Mouse (Mus musculus): Measurements from ENCODE around the gene Kcnn1.

The Kcnn1 gene

DNA sequence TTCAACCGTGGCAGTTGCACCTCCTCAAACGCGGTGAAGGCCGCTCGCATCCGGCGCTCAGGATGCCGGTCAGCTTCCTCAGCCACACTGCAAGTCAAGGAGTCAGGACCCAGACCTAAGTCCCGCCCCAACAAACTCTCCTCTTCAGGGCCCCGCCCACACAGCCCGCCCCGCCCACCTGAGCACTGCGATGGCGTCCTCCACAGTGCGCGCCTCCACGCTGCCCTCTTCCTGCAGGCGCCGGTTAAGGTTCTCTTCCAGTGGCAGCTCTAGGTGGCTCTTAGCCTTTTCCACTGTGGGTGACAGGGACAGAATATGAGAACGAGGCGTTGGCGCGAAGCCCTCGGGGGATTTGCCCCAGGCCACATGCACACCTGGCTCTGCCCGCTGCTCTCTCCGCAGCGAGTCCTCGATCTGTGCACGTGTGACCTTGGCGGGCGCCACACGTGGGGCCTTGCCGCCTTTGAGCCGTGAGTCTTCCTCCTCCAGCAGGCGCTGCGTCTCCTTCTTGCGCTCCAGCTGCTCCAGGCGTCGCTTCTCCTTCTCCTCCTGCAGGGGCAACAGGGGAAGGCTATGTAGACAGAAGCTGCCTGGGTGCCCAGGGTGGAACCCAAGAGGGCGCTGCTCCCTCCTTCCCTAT is 5.6 kb upstream of the Kcnn1 start:
- no peak for DNase-seq (ENCODE audit: low read depth in 2 of 2, low spot score in 2 of 2)

GRCm38 (mm10) chr8:70866566-70866965 is 3.5 kb upstream of the Kcnn1 start:
- no peak for DNase-seq (ENCODE audit: low read depth in 2 of 2, low spot score in 2 of 2)

- no peak for DNase-seq (ENCODE audit: low read depth in 2 of 2, low spot score in 2 of 2)
Measured at GRCm38 (mm10) chr8:70866001-70866520, 3.0 kb upstream of the Kcnn1 start.

DNA sequence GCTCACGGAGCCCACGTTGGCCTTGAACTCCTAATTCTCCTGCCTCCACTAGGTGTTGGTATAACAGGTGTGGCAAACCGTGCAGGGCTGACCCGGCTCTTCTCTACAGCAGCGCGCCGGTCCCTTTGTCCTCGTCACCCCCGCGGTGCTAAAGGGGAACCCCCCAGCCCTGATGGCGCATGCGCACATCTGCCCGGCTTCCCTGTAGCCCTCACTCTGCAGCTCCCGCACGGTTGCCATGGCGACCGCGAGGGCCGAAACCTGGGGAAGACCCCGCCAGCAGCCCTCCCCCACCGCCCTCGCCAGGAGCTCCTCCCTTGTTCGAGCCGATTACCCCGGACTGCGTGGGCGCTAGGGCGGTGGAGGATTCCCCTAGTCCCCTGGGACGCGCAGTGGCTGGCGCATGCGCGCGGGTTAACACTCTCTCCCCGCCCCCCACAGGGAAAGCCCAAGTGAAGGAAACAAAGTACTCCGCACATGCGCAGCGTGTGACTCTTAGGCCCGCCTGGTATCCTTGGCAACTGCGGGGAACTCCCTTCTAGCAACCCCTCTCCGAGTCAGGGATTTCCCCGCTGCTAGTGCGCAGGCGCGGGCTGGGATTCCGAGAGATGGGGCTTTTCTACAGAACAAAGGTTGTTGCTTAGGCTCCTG is 2.4 kb upstream of the Kcnn1 start:
- peak; percentile 99 for DNase-seq (ENCODE audit: low read depth in 2 of 2, low spot score in 2 of 2)

DNA sequence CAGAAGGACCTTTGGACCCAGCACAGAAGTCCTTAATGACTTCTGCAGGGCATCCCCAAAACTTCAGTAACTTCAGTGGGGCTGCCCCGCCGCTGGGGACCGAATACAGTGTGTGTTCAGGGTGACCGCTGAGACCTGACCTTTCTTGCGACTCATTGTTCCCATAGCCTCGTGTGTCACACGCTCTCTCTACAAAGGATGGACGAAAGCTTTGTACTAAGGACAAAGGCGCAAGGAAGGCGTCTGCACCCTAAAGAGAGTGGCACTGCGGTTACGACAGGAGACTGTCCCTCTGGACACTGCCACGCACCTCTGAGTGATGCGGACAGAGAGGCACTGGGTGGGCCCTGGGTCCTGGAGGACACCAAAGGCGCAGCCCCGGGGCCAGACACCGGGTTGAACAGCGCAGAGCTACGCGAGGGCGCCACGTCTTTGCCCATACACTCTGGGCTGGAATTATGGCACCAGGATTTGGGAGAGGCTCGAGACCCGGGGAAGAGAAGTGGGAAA is 1.7 kb upstream of the Kcnn1 start:
- no peak for DNase-seq (ENCODE audit: low read depth in 2 of 2, low spot score in 2 of 2)

GRCm38 (mm10) chr8:70863956-70864711 is 1.1 kb upstream of the Kcnn1 start:
- no peak for DNase-seq (ENCODE audit: low read depth in 2 of 2, low spot score in 2 of 2)

GRCm38 (mm10) chr8:70857516-70857915 is 5.5 kb downstream of the Kcnn1 start:
- no peak for DNase-seq (ENCODE audit: low read depth in 2 of 2, low spot score in 2 of 2)

GRCm38 (mm10) chr8:70856541-70857197 is 6.4 kb downstream of the Kcnn1 start:
- DNase-seq (ENCODE audit: low read depth in 2 of 2, low spot score in 2 of 2) = no peak

GRCm38 (mm10) chr8:70856028-70856427 is 7.0 kb downstream of the Kcnn1 start:
- DNase-seq (ENCODE audit: low read depth in 2 of 2, low spot score in 2 of 2) = no peak

DNA sequence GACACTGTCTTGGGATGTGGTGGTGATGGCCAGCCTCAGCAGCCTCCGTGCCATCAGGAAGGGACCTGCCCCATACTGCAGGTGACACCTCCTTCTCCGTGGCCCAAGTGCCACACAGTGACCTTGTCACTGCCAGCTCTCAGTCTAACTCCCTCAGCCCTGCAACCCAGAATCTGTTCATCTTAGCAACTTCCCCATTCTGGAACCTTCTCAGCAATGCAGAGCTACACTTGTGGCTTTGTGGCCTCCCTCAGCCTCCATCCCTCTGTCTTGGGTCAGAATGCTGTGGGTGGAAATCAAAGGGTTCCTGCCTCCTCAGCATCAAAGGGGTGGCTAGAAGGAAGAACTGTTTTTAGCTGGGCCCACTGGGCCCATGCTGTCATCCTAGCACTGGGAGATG is 9.2 kb downstream of the Kcnn1 start:
- DNase-seq (ENCODE audit: low read depth in 2 of 2, low spot score in 2 of 2) = no peak

- DNase-seq (ENCODE audit: low read depth in 2 of 2, low spot score in 2 of 2) = no peak
Measured at GRCm38 (mm10) chr8:70852595-70853231, 10.3 kb downstream of the Kcnn1 start.

GRCm38 (mm10) chr8:70851837-70852236 is 11.2 kb downstream of the Kcnn1 start:
- DNase-seq (ENCODE audit: low read depth in 2 of 2, low spot score in 2 of 2) = no peak

DNA sequence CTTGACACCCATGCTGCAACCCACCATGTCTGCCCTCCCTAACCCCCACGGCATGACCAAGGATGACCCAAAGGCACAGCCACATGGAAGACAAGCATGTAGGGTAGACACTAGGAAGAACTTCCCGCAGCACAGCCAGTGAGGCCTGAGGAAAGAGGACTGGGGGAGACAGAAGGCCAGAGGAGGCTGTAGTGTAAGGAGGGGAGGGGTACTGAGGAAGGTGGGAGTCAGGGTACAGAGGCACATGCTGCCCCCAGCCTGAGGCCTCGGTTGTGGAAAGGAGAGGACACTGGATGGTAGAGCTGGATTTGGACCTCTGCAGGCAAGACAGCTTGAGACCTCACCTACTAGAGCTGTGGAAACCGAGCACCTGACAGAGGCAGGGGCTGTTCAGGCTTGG is 12.1 kb downstream of the Kcnn1 start:
- no peak for DNase-seq (ENCODE audit: low read depth in 2 of 2, low spot score in 2 of 2)

DNA sequence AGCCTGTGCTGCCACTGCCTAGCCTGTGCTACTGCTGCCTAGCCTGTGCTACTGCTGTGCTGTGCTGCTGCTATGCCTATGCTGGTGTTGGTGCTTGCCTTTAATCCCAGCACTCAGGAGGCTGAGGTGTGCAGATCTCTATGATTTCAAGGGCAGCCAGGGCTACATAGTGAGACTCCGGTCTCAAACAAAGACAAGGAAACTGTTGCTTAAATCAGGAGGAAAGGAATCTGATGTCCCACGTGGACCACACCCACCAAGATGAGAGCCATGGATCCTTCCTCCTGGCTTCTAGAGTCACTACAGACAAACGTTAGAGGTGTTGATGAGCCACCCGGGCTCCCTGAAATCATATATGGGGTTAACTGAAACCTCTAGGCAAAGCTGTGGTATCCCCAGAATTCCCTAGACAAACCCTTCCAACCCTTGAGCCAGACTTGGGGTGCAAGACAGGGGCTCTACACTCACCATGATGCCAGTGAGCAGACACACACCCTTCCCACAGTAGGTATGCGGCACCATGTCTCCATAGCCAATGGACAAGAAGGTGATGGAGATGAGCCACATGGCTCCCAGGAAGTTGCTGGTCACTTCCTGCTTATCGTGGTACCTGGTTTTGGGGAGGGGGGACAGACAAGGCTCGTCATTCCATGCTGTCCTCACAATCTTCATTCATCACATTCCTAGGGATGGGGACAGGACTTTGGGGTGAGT is 12.8 kb downstream of the Kcnn1 start:
- DNase-seq (ENCODE audit: low read depth in 2 of 2, low spot score in 2 of 2) = no peak

DNA sequence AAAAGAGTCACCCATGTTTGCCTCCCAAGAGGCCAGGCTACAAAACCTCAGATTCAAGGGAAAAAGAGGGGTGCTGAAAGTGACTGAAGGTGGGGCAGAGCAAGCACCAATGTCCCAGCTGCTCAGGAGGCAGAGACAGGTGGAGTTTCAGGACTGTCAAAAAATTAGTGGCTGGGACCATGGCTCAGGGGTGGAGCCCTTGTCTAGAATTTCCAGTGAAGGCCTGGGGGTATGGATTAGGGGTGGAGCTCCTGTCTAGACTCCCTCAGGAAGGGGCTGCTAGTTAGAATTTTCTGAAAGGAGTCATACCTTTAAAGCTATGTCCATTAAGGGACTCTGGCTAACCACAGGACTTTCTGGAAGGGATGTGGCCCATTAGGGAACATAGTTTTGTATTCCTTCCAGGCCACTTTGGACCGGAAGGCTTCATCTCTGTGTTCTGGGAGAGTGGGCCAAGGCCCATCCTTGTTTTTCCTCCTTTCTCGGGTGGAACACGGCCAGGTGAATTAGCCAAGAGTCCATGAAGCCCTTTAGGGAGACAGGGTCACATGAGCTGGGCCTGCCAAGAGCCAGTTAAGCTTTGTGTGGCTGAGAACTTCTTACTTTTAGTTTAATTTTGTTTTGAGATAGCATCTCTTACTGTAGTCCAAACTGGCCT is 13.6 kb downstream of the Kcnn1 start:
- DNase-seq (ENCODE audit: low read depth in 2 of 2, low spot score in 2 of 2) = no peak

DNA sequence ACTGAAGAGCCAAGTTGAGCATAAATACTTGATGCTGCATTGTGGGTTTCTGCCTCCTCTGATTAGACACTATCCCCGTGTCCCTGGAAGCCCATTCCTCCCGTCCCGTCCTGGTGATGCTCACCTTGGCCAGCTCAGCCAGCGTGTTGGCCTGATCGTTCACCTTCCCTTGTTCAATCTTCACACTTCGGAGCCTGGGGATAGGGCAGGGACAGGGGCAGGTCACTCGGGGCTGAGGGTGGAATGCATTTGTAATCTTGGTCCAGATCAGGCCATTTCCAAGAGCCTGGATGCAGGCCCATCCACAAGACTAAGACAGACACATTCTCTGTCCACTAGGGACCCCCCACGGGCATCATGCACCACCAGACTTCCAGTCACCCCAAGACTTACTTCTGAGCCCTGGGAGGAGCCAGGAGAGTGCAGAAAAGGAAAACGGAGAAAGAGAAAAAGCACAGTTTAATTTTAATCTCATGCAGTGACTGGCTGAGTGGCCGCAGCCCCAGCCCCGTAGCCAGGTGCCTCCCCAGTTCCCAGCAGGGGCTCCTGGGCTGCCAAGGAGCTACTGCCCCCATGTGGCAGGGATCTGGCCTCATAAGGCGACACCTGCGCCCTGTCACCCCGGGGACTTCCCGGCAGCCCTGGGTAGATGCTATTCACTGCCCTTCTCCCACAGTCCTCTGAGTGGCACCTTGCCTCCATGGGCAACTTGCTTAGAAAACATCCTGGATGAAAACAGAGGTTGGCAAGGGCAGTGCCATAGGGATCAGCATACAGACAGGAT is 16.5 kb downstream of the Kcnn1 start:
- no peak for DNase-seq (ENCODE audit: low read depth in 2 of 2, low spot score in 2 of 2)

- DNase-seq (ENCODE audit: low read depth in 2 of 2, low spot score in 2 of 2) = no peak
Measured at GRCm38 (mm10) chr8:70845108-70845507, 17.9 kb downstream of the Kcnn1 start.

DNA sequence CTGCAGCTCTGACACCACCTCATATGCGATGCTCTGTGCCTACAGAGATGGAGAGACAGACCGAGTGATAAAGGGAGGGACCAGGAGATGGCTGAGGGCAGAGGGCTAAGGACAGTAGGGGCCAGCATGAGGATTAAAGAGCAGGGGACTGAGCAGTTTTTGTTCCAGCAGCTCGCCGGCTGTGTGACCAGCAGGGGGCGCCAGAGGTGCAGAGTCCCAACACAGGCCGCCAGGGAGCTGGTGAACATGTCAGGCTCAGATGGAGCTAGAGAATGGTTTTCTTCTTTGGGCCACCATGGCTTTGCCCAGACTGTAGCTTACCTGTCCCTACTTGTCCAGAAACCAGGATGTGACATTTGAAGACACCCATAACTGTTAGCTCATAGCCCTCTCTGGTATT is 18.5 kb downstream of the Kcnn1 start:
- peak; percentile 92 to 94 for DNase-seq (ENCODE audit: low read depth in 2 of 2, low spot score in 2 of 2)

DNA sequence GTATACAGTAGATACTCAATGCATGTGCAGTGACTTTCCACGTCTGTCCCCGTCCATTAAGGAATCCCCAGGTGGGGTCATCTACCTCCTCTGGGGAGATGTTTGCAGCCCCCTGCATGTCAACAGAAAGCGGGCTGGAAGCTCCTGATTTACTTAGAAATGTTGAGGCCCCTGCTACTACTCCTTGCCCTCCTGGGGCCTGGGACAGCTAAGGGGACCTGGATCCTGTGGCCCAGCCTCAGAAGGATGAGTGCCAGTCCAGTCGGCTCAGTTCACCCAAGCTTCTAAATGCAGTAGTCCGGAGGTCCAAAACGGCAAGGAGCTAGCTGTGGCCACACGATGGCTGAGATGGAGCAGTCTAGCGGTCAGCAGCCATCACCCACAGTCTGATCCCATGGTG is 19.1 kb downstream of the Kcnn1 start:
- no peak for DNase-seq (ENCODE audit: low read depth in 2 of 2, low spot score in 2 of 2)
